Mouse (Mus musculus) heart, adult 2 months (tissue): Measurements from ENCODE around the gene Nomo1. TPM values are rescaled to one million over a fixed set of nuclear protein-coding genes. Genes with fewer than 3 reads are reported as not detected.

ENCODE experiments used
- DNase-seq, 2 experiments: peaks; one replicate each; pipeline ENCODE4 v3.0.0; 2021
- H3K27ac ChIP-seq: fragments of 200-600 bp; 2 replicates; pipeline ENCODE4 v1.8.1; 2022
- H3K27me3 ChIP-seq: fragments of 200-500 bp; 2 replicates; pipeline ENCODE4 v1.6.1; 2012; ENCODE audit warnings: mild to moderate bottlenecking, low read length, inconsistent platforms, mixed read lengths; ENCODE audit not compliant: control insufficient read depth, insufficient read depth
- H3K36me3 ChIP-seq: fragments of 200-500 bp; 2 replicates; pipeline ENCODE4 v1.6.1; 2012; ENCODE audit warnings: low read length, inconsistent platforms; ENCODE audit not compliant: control insufficient read depth, insufficient read depth
- H3K4me1 ChIP-seq: fragments of 200-500 bp; 2 replicates; pipeline ENCODE4 v1.6.1; 2011; ENCODE audit warnings: low read length; ENCODE audit not compliant: control insufficient read depth, insufficient read depth
- H3K4me3 ChIP-seq: fragments of 200-600 bp; 2 replicates; pipeline ENCODE4 v1.8.1; 2022
- H3K79me2 ChIP-seq: fragments of 200-500 bp; replicated peaks from 2 replicates; pipeline ENCODE4 v1.6.1; 2012; ENCODE audit warnings: mild to moderate bottlenecking, inconsistent platforms, low read length, moderate library complexity, mixed read lengths; ENCODE audit not compliant: control insufficient read depth, insufficient read depth
- H3K9ac ChIP-seq: fragments of 200-500 bp; 2 replicates; pipeline ENCODE4 v1.6.1; 2012; ENCODE audit warnings: low read depth, mild to moderate bottlenecking, control low read depth, inconsistent platforms, low read length, mixed read lengths
- CTCF ChIP-seq: fragments of 200-600 bp; IDR thresholded peaks from 2 replicates; pipeline ENCODE4 v1.8.1; 2022; ENCODE audit warnings: antibody characterized with exemption, mild to moderate bottlenecking, moderate library complexity
- EP300 ChIP-seq: fragments of 200-500 bp; IDR thresholded peaks from 2 replicates; pipeline ENCODE4 v1.6.1; 2011; ENCODE audit warnings: low read depth, low read length, control low read depth; ENCODE audit not compliant: insufficient read depth
- POLR2A ChIP-seq: fragments of 200-500 bp; IDR thresholded peaks from 2 replicates; pipeline ENCODE4 v1.6.1; 2011; ENCODE audit warnings: mild to moderate bottlenecking, low read depth, low read length, control low read depth; ENCODE audit not compliant: insufficient read depth
- WGBS: fragments of 180-500 bp; shearing (Covaris S2); methylation state at CpG from one replicate; pipeline ENCODE4 v1.1.7; 2018; 5-methylcytosine and 5-hydroxymethylcytosine counted together
- intact Hi-C: fragments of 180-260 bp; cut with DNase I; formaldehyde crosslinking; loops from one replicate; pipeline ENCODE4 v1.15.1; 2025
- polyA plus RNA-seq: library from polyadenylated mRNA; depleted of rRNA; stranded (reverse); fragments of >200 nt; gene quantifications from 2 replicates; pipeline ENCODE4 v1.2.3, GENCODE M21; 2012
- total RNA-seq, 2 experiments: library from RNA; stranded (reverse); gene quantifications; 2 replicates each; pipeline ENCODE4 v1.2.3; 2021

The Nomo1 gene
- total and polyA plus RNA-seq, 3 experiments = 49.1 to 91.7 (median 88.1) TPM

DNA sequence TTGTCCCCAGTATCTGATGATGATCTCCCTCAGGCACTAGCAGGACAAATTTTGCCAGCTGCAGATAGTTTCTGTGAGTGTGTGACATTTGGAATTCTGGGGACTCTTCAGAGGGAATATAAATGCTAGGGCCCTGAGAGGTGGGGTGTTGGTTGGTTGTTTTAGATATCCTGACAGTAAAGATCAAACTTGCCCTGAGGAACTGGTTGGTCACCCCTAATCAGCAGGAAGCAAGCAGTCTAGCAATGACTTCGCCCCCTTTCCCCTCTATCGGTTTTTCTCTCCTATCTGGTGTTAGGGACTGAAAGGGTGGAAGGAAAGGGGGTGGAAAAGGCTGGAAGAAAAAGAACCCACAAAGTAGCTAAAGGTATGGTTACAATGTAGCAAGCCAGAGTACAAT is 2.0 kb downstream of the Nomo1 start:
- DNase-seq = no peak
- H3K27ac ChIP-seq = no peak overlapping the region
- H3K79me2 ChIP-seq = peaks cover 2% of the 10 kb centered on the region
- WGBS = 50% methylated on average over 2 of the region's 2 CpGs
- no peaks in the 10 kb centered on the region for H3K36me3 ChIP-seq
- H3K9ac ChIP-seq = no peak overlapping the region
- no peak overlapping the region for H3K4me3 ChIP-seq
- peaks cover 5% of the 10 kb centered on the region; the same call in 1 of the 2 replicates for H3K4me1 ChIP-seq
- no peaks in the 10 kb centered on the region for H3K27me3 ChIP-seq
- intact Hi-C loops = loop anchor here (10.0 kb wide), 1 partner anchor 201 kb away; the partner anchor contains the start of gene Grwd1
- TF ChIP-seq CTCF (no peak), POLR2A (no peak), EP300 (no peak)

DNA sequence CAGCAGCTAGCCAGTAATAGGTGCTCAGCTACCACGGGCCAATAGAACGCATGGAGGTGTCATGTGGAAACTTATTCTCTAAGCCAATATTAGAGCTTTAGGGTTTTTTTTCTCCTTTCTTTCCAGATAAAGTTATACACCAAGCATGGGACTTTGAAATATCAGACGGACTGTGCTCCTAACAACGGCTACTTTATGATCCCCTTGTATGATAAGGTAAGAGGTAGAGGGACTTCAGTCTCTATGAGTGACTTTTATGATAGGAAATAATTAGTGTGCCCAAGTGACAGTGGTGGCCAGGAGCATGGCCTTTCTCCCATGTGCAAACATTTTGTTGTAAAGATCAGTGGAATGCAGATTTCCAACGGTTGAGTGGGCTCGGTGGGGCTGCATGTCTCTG is 3.9 kb downstream of the Nomo1 start:
- H3K36me3 ChIP-seq = no peaks in the 10 kb centered on the region
- WGBS = 89% methylated on average over 6 of the region's 6 CpGs
- H3K79me2 ChIP-seq = peaks cover 2% of the 10 kb centered on the region
- TF ChIP-seq POLR2A (no peak), EP300 (no peak), CTCF (no peak)
- intact Hi-C loops = loop anchor here (10.0 kb wide), 1 partner anchor 203 kb away; the partner anchor contains the start of gene Grwd1
- H3K27me3 ChIP-seq = no peaks in the 10 kb centered on the region
- H3K9ac ChIP-seq = no peak overlapping the region
- peaks cover 5% of the 10 kb centered on the region; the same call in 1 of the 2 replicates for H3K4me1 ChIP-seq
- H3K4me3 ChIP-seq = no peak overlapping the region
- DNase-seq = no peak
- H3K27ac ChIP-seq = no peak overlapping the region

DNA sequence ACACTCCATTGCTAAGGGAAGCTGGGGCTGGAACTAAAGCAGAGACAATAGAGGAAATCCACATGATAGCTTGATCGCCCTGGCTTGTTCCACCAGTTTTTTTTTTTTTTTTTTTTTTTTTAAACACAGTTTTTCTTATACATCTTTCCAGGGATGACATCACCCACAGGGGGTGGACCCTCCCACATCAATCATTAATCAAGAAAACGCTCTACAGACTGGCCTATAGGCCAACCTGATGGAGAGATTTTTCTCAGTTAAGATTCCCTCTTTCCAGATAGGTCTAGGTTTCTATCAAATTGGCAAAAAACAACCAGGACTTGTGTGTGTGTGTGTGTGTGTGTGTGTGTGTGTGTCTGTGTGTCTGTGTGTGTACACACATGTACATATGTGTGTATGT is 6.4 kb downstream of the Nomo1 start:
- Histone ChIP-seq H3K4me1 (peaks cover 1% of the 10 kb centered on the region; the same call in 1 of the 2 replicates), H3K4me3 (no peak overlapping the region), H3K27me3 (no peaks in the 10 kb centered on the region), H3K79me2 (no peaks in the 10 kb centered on the region), H3K9ac (no peak overlapping the region), H3K27ac (no peak overlapping the region), H3K36me3 (no peaks in the 10 kb centered on the region)
- no peak for TF ChIP-seq EP300
- TF ChIP-seq POLR2A = no peak
- TF ChIP-seq CTCF = no peak
- 71% methylated on average over 2 of the region's 2 CpGs for WGBS
- intact Hi-C loops = loop anchor here (10.0 kb wide), 1 partner anchor 205 kb away; the partner anchor contains the start of gene Grwd1
- DNase-seq = no peak

DNA sequence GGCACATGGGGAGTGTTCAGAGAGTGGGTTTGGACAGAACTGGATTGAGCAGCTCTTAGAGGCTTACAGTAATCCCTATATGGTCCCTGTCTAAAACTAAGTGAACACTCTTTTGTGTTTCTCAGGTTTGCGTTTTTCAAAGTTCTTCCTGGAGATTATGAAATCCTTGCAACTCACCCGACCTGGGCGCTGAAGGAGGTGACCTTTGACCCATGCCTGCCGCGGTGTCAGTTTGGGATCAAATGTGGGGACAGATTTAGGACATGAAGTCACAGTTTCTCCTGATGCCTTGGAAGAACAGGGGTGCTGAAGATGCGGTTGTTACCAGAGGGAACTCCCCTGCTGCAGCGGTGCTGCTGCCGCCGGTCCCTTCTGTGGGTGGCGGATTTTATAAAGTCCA is 10.6 kb downstream of the Nomo1 start:
- H3K4me1 ChIP-seq = no peaks in the 10 kb centered on the region
- no peak overlapping the region for H3K27ac ChIP-seq
- no peaks in the 10 kb centered on the region for H3K36me3 ChIP-seq
- H3K27me3 ChIP-seq = no peaks in the 10 kb centered on the region
- WGBS = 92% methylated on average over 10 of the region's 10 CpGs
- no peak overlapping the region for H3K4me3 ChIP-seq
- no peak for TF ChIP-seq CTCF
- TF ChIP-seq POLR2A = no peak
- no peak for TF ChIP-seq EP300
- H3K79me2 ChIP-seq = no peaks in the 10 kb centered on the region
- H3K9ac ChIP-seq = no peak overlapping the region
- no peak for DNase-seq
- intact Hi-C loops = no loop called here

DNA sequence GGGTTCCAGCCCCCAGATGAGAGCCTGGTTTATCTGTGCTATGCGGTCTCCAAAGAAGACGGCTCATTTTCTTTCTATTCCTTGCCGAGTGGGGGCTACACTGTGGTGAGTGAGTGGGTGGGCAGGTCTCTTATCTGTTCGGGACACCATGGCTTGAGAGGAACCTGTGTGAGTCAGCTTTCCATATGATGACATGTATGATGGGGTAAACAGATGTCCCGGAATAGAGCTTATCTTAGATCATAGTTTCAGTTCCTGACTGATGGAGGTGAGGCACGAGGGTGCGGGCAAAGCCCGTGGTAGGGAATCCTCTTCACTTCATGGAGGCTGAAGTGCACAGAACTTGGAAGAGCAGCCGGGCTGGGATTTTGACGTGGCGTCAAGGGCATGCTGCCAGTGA is 12.4 kb downstream of the Nomo1 start:
- Histone ChIP-seq H3K4me3 (no peak overlapping the region), H3K9ac (no peak overlapping the region), H3K79me2 (no peaks in the 10 kb centered on the region), H3K36me3 (no peaks in the 10 kb centered on the region), H3K27ac (no peak overlapping the region), H3K4me1 (no peaks in the 10 kb centered on the region), H3K27me3 (no peaks in the 10 kb centered on the region)
- DNase-seq = no peak
- no peak for TF ChIP-seq POLR2A
- TF ChIP-seq CTCF = no peak
- no peak for TF ChIP-seq EP300
- intact Hi-C loops = no loop called here
- 58% methylated on average over 11 of the region's 11 CpGs for WGBS

DNA sequence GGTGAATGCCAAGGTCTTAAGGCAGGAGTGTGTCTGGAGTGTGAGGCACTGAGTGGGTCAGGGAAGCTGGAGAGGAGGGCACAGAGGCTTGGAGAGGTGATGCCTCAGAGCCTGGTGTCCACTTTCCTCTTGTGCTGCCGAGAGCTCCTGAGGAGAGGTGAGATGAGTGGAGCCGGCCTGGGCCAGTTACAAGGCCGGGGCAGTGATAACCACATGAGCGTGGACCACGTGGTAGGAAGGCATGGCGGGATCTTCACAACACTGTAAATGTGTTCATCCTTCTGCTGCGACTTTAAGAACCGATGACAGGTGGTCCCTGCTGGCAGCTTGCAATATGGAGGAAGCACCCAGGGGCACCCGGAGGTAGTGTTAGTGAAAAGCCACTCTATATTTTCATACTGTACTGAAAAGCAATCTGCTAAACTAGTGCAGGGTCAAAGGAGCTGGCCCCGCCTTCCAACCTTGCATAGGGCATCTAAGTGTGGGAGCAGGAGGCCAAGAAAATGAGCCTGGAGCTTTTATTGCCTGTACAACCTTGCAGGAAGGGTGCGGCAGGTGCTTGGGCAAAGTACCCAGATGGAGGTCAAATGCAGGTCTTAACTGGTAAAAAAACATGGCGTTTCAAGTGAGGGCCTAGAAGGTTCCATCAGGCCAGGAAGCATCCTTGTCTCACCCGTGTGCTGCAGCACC is 14.5 kb downstream of the Nomo1 start:
- TF ChIP-seq POLR2A = no peak
- TF ChIP-seq EP300 = no peak
- TF ChIP-seq CTCF = no peak
- no peaks in the 10 kb centered on the region for H3K4me1 ChIP-seq
- no peak overlapping the region for H3K4me3 ChIP-seq
- no peak overlapping the region for H3K27ac ChIP-seq
- DNase-seq = no peak
- intact Hi-C loops = no loop called here
- H3K79me2 ChIP-seq = no peaks in the 10 kb centered on the region
- 90% methylated on average over 13 of the region's 13 CpGs for WGBS
- H3K36me3 ChIP-seq = no peaks in the 10 kb centered on the region
- H3K27me3 ChIP-seq = no peaks in the 10 kb centered on the region
- H3K9ac ChIP-seq = no peak overlapping the region
